Mouse (Mus musculus) left cerebral cortex, adult 9 months (tissue): ENCODE results near the gene Ahdc1.
"Not testable (repeated sequence)": the region's sequence is repeated elsewhere in the genome, so short reads cannot be mapped to it uniquely, and the experiment has no call there.

Experiments used
- DNase-seq, 2 experiments: peaks; one replicate each; pipeline ENCODE4 v3.0.0; 2022; ENCODE audit warnings: low spot score in 2 of 2

Gene Ahdc1

DNA sequence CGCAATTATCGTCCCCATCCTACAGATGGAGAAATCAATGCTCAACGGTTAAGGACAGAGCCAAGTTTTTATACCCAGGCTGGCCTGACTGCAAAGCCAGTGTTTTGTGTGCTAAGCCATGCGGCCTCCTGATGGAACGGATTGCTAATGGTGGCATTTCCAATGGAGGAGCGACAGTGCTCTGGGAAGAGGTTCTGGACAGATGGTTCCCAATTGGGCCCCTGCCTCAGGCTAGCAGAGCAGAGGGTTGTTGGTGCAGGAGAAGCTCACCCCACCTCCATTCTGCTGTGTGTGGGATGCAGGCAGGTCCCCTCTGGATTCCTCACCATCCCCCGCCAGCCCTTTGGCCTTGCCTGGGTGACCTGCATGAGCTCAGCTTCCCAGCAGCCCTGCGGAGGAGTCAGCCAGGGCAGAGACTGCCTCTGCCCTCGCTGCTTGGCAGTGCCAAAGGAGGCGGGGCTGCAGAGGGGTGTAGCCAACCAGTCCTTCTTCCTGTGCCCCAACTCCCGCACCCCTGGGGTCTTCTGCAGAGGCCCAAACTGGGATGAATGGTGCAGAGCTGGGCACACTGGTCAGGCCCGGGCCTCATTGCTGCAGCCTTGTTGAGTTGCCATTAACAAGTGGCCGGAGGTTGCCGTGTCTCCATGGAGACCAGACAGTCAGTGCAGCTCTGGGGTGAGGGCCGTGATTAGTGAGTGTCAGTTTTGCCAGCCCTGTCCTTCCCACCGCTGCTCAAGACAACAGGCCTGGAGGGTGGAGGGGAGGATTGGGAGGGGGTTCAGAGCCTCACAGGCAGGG, 84.1 kb downstream of the Ahdc1 start:
- DNase-seq = peak in 1 of 2 experiments; percentile 56

DNA sequence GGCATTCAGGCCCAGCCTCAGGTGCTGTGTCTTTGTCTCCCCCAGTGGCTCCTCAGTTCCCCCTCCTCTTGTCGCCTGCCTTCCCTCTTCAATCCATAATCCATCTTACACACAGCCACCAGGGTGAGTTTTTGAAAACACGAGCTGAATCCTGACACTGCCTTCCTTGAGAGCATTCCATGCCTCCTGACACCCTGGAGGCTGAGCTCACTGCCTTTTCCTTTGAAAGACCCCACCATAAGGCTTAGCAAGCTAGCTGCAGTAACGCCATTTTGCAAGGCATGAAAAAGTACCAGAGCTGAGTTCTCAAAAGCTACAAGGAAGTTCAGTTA, 84.6 kb downstream of the Ahdc1 start:
- DNase-seq = not testable (repeated sequence)

DNA sequence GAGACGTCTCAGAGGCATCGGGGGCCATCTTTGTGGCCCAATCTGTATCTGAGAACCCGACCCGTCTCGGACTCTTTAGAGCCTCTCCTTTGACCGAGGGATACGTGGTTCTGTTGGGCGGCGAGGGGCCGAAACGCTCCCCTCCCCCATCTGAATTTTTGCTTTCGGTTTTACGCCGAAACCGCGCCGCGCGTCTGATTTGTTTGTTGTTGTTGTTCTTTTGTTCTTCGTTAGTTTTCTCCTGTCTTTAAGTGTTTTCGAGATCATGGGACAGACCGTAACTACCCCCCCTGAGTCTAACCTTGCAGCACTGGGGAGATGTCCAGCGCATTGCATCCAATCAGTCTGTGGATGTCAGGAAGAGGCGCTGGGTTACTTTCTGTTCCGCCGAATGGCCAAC, 85.6 kb downstream of the Ahdc1 start:
- DNase-seq = not testable (repeated sequence)

DNA sequence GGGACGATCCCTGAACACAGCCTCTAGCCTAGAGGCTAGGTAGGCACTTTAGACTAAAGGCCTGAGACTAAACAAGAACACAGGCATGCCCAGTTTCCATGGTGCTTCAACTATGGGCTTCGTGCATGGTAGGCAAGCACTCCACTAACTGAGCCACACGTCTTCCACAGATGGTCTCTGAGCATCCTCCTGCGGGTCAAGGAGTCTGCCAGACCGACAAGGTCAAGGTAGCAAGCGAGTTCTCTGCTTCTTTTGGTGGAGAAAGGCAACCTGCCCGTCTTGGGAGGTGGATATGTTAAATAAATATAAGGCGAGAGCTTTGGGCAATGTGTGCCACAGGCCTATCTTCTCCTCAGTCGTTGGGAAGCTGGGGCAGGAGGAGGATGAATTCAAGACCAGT, 90.7 kb downstream of the Ahdc1 start:
- no peak for DNase-seq

DNA sequence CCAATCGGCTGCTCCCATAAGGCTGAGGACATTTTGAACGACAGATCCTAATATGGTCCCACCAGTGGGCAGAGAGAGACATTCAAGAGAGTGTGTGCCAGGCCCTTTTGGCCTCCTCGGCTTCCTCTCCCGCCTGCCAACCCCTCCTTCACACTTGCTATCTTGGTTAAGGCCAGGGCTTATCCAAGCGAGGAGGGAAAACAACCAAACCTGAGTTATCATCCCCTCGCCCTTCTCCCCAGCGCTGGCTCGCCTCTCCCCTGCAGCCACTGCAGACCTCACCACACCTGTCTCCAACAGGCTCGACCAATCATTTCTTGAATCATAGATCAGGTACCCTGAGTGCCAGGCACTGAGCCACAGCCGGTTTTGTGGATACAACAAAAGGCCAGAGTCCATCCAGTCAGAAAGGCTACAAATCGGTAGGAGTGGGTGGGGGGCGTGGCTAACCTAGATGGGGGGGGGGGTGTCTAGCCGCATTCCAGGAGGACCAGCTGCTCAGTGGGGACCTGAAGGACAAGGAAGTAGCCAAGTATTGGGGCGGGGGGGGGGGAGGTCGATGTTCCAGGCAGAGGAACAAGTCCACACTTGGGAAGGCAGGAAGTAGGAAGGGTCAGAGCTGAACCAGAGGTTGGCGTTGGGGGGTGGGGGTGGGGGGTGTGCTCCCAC, 92.6 kb downstream of the Ahdc1 start:
- DNase-seq = no peak

DNA sequence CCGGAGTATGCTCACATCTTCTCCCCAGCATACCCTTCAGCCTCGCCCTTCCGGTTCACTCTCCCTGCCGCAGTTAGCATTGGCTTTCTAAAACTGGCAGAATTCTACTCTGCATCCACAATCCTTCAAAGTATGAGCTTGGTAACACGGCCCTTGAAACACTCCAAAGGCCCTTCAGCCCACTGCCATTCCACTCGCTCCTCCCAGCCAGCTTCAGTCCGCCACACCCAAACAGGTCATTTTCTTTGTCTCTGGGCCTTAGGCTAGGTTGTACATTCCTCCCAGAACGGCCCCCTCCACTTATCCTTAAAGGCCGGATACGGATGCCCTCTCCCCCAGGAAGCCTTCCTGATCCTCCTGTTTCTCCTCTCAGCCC, 93.1 kb downstream of the Ahdc1 start:
- DNase-seq = no peak

DNA sequence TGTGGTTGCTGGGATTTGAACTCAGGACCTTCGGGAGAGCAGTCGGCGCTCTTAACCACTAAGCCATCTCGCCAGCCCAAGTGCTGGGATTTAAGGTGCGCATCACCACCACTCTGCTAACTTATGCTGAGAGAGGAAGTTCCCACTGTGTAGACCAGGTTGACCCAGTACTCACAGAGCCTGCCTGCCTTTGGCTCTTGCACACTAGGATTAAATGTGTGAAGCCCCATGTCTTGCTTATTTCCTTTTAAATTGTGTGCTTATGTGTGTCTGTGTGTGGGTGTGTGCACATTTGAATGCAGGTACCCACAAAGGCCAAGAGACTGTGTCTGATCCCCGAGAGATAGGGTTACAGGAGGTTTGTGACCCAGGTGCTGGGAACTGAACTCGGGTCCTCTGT, 95.6 kb downstream of the Ahdc1 start:
- no peak for DNase-seq

DNA sequence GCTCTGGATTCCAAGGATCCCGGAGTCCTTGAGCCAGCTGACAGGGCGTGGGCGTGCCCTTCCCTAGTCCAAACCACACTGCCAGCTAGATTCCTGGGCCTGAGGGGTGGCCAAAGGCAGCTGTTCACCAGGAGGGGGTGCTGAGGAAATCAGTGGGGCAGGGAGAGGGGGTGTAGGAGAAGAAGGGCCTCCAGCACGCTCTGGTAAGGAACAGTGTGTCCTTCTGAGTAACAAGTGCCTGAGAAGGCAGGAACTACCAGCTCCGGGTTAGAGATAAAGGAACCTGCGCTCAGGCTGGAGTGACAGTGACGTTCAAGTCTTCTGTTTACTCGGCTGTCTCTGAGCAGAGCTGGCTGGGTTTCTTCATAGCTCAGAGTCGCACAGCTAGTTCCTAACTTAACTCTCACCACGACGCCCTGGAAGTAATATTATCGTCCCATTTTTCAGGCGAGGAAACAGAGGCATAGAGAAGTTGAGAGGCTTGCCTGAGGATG, 96.8 kb downstream of the Ahdc1 start:
- DNase-seq = no peak

DNA sequence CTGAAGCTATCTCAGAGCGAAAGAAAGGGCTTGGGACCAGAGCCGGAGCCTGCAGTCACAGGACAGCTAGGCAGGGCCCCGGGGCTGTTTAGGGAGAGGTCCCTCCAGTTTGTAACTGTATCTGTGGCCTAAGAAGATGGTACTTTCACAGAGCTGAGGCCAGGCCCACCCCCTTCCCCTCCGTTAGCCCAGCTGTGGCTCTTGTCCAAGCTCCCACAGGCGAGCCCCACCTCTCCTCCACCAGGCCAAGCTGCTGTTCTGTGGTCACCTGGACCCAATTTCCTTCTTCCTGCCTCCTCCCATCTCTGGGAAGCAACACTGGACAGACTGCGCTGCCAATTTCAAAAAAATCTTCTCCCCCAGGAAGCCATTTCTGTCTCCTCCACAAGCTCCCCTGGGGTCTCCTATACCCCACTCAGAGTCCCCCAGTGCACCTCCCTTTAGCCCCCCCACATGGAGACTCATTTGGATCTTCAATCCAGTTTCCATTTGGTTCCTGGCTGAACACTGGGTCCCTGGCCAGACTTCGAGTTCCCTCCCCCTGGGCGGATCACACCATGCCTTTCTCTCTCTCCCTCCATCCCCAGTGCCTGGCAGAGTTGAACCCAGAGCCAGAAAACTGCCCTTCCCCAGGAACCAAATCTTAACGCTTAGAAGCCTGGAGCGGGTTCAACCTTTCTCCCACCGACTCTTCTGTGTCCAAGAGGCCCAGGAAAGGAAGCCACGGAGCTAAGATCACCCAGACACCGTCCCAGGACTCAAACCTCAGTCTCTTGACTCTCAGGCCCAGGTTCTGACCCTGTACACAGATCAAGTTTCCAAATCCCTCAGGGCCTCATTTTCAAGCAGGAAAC, 97.6 kb downstream of the Ahdc1 start:
- DNase-seq = no peak

DNA sequence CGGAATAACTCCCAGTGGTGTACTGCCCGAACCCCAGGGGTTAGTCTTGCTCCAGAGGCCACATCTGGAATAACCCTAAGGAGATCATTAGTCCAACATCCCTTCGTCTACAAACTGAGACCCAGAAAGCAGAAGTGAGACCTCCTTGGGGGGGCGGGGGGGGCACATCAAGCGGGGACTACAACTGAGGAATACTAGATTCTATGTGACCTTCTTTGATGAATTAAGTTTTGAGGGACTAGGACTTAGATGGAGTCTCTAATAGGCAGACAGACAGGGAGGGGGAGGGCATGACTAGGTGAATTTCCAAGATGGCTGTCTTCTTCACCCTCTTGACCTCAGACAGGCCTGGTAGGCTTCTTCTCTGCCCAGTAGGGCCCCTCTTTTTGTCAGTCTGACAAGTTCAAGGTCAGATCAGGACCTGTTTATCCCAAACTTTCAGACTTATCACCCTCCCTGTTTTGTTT, 98.3 kb downstream of the Ahdc1 start:
- DNase-seq = no peak

DNA sequence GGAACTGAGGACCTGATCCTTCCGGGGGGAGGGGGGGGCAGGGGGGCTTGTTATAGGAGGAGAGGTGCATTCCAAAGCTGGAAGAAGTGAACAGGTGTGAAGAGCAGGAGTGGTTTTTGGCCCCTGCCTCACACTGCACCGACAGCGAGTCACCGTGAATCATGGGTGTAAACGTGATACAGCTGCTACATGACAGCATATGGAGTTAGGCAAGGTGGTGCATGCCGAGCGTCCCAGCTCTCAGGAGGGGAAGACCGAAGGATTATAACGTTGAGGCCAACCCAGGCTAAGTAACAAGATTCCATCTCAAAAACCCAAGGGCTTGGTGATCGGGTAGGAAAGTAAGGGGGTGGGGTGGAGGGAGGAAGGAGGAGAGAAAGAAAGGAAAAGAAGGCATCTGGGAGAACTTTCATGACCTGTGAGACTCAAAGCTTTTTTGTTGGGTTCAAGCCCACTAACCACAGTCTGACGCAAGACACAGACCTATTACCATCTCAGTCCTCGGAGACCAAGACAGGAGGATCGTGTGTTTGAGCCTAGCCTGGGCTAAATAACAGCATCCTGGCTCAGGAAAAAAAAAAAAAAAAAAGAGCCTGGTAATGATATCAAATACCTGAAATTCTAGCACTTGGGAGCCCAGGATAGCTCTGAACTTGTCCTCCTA, 101.2 kb downstream of the Ahdc1 start:
- no peak for DNase-seq

DNA sequence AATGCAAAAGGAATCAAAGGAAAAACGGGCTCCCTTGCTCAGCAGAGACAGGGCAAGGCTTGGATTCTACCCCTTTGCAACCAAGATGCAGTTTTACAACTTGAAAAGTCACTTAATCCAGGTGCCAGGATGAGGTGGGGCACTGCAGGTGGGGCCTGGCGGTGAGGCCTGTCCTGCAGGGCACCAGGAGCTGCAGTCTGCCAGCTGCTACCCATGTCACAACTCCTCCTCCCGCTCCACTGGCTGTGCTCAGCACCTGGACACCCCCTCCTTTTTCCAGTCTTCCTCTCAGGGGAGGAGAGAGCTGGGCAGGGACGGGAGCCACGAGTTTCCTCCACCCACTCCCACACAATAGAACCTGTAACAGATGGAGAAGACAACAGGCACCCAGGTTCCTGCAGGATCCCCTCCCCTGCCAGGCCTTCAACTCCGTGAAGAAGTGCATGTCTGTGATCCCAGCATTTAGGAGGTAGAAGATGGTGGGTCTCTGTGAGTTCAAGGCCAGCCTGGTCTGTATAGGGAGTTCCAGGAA, 102.4 kb downstream of the Ahdc1 start:
- DNase-seq = peak in 1 of 2 experiments; percentile 28

DNA sequence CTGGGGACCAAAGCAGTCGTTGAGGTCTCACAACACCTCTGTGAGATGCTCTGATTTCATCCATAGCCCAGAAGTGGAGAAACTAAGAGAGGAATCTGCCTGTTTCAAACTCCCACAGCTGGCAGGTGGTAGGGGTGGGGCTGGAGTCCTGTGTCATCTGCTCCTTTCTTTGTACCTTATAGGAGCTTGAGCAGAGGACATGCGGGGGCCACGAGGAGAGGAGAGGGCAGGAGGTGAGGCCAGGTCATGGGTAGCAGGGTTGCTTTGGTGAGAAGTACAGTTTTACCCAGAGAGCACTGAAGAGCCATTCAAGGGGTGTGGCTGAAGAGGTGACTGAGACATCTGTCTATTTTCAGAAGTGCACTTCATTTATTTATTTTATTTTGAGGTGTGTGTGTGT, 103.7 kb downstream of the Ahdc1 start:
- no peak for DNase-seq

DNA sequence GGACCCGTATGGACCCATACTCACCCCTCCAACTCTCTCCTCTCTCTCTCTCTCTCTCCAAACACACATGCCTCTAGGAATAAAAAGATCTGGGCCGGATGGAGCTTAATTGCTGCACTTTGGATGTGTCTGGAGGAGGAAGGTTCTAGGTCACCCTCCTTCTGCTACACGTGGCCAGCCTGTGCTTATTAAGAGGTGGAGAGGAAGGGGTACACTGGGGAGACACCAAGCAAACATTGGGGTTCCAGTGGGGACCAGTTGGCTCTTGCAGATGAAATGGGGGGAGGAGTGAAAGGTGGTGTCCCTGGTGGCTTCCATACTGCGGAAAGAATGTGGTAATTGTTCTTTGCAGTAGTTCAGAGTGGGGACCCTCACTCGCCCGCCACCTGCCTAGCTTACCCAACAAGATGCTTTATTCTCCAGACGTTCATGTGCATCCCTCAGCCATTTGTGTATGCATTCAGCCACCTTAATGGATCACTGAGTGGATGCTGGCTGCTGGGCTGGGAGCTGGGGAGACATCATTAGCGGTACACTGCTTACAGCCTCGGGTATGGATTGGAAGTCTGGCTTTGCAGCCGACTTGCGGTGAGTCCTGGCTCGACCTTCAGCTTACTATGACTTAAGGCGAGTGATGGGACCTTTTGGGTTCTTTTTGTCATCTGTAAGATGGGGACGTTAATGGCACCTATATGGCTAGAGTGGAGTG, 104.8 kb downstream of the Ahdc1 start:
- no peak for DNase-seq

DNA sequence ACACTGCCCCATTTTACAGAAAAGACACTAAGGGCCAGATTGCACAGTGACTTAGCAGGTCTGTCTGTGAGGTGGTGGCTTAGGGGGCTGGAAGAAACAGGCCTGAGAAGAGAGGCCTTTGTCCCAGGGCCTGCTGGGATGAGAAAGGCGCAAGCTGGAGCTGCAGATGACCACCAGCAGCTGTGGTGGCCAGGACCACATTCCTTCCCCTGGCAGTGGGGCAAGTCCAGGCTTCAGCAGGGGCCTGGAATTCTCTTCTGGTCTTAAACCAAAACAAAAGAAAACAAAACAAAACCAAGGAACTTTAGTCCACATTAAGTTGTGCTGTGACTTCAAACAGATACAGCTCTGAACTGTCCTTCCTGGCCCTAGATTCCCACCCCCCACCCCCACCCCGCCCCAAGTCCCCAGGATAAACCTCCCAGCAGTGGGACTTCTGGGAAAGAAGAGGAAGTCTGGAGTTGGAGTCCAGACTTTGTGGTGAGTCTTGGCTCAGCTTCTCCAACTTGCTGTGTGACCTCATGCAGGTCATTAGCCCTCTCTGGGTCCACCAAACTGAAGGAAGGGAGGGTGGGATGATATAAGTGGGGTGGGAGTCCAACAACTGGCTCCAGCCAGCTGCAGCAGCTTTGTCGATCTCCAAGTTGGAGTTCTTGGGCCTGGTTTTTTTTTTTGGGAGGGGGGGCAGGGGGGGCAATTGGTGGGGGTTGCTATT, 105.9 kb downstream of the Ahdc1 start:
- no peak for DNase-seq

DNA sequence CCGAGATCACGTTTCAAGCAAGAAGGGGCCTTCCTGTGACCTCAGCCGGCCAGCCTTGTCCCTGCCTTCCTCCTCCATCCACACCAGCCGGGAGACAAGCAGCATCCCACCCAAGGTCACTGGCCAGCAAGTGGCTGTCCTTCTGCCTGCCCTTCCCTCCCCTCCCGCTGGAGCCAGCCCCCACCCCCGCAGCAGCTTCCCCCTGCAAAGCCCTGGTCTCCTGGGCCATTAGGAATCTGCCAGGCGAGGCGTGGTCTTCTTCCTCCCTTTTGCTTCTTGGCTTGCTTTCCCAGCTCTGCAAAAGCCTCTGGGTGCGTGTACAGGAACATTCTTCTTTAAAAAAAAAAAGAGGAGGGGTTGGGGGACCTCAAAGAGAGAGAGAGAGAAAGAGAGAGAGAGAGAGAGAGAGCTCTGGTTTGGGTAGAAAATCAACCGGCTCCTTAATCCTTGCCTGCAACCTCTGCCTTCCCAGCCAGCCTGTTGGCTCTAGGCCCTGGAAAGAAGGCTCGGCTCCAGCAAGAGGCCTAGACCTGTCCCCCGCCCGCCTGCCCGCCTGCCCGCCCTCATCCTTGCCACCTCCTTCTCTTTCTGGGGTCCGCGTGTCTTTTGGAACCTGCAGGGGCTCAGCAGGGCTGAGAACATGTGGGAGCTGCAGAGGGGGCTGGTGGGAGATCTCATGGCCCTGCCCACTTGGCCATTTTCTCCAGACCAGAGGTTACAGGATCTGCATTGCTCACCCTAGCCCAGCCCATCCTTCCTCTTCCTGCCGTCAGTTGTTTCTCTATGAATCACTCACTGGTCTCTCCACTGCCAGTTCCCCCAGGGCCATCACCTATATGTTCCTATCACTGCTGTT, 106.7 kb downstream of the Ahdc1 start:
- no peak for DNase-seq

DNA sequence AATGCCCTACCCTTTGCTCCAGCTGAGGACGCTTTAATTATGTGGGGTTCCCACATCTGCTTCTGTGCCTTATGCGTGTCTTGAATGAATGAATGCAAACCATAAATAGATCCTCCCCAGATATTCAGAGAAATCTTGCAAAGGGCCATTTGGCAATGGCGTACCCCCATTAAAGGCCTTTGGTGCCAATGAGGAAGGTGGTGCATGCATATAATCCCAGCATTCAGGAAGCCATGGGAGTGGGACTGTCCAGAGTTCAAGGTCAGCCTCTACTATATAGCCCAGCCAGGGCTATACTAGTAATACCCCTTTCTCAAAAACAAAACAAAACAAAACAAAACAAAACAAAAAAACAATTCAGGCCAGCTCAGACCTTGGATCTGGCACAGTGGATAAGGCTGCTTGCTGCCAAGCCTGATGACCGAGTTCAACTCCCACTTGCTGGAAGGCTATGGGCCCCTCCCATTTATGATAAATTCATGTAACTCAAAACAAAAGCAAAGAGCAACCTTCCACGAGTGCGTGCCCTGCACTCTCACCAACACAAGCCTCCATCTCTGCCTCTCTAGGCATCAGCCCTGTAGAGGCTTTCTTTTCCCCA, 107.8 kb downstream of the Ahdc1 start:
- no peak for DNase-seq

DNA sequence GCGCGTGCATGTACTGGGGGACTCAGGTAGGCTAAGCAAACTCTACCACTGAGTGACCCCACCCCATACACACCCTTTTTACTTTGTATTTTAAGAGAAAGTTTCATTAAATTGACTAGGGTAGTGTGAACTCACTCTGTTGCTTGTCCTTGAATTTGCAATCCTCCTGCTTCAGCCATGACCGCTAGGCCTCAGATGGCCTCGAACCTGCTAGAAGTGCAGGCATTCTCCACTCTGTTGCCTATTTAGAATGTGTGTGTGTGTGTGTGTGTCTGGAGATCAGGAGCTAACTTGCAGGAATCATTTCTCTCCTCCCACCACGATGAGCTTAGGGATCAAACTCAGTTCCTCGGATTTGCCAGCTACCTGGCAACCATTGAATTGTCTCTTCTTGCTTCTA, 108.5 kb downstream of the Ahdc1 start:
- DNase-seq = no peak

DNA sequence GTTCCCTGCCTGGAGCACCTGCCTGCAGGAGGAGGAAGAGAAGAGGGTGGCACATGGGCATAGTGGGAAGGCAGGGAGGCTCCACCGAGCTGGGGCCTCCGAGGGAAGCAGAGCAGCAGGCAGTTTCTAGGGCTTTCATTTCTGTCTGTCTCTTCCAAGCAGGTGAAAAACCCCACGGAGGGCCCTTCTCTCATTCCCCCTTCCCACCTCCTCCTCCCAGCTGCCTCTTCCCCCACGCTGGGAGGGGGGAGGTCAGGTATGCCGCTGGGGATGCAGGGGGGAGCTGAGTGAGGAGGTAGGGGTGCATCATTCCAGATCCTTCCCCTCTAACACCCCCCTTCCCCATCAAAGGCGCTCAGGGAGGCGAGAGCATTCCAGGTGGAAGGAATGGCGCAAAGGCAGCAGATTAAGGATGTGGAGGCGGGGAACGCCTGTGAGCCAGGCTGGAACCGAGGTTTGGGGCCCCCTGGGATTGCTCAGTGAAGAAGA, 109.8 kb downstream of the Ahdc1 start:
- peak; percentile 41 to 43 for DNase-seq
